In the genomic region with DNA sequence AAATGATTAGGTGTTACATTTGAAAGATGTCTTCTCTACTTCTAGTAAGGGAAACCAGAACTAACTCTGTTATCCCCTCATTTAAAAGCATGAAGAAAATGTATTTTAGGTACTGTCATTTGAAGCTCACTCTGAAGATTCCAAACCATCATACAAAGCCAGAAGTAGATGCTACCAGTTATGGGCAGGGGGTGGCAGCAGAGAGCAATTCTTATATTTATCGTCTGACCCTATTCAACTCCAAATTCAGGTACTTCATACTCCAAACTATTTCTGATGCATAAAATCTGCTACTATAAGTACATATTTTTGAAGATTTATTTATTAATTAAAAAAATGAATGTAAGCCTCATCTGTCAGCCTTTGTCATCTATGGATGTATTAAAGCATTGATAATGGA, we compare ENCODE assay signal across 9 mouse cellular contexts.
A peak's percentile ranks its signal among the peaks of the same experiment; 100 is the strongest.
DNase-seq lines count a peak whose midpoint lies in the region; ATAC-seq and TF ChIP-seq lines count a peak whose summit lies in the region.
"Had no signal": no experiment of that assay in that cellular context is flagged by ENCODE, and none has a peak within 500 bp of the region (broad histone marks: within the 10 kb centered on the region; RNA-seq: fewer than 3 reads in every experiment).

No protein-coding gene starts in this region.

- in situ Hi-C loops in Patski (cut with MboI; ENCODE audit: low pct_unique_long_range_greater_than_20kb), result no loop called here

- peak; percentile 53 for TF ChIP-seq CTCF in Patski (IDR thresholded peaks at IDR 0.05)

- H3K27me3 ChIP-seq in Patski, result peaks cover 4% of the 10 kb centered on the region
- H3K27me3 ChIP-seq: embryonic facial prominence, embryonic 12.5 days had no signal

- peak; percentile 40 for DNase-seq in kidney, adult 9 months
- no peak for DNase-seq in kidney, adult 11 months
- DNase-seq in Patski (ENCODE audit: low read depth, low spot score), result no peak
- DNase-seq in cerebellum, postnatal 10 days, result peak; percentile 79 to 80
- peak; percentile 7 to 27 for DNase-seq in heart, postnatal 14 days
- peak; percentile 42 to 54 for DNase-seq in left cerebral cortex, adult 18-20 months (ENCODE audit: low spot score in 2 of 2)
- DNase-seq in right cerebral cortex, postnatal 10 days (ENCODE audit: low spot score in 2 of 2), result peak; percentile 58 to 70
- DNase-seq in urinary bladder, postnatal 36 days (ENCODE audit: low spot score in 2 of 2), result no peak

- POLR2A ChIA-PET in Patski (lab: Charles Lee), result no interaction called here

- CTCF ChIA-PET in Patski (lab: Charles Lee), result no interaction called here

- ATAC-seq in Patski, result no peak

- intact Hi-C loops in heart, postnatal 14 days (cut with DNase I), result no loop called here

Comparison
In these comparisons a context has a peak if more than half of its experiments do, and no peak if none do; other contexts are left out.
1. DNase-seq: peak in kidney, adult 9 months (single experiment), cerebellum, postnatal 10 days (2 of 2), heart, postnatal 14 days (2 of 2), left cerebral cortex, adult 18-20 months (2 of 2) and right cerebral cortex, postnatal 10 days (2 of 2); none in kidney, adult 11 months (single experiment), Patski (single experiment) and urinary bladder, postnatal 36 days (0 of 2).